Mouse (Mus musculus) intestine, embryonic 14.5 days (tissue): ENCODE results near the gene Nlrc3. TPM values are rescaled to one million over a fixed set of nuclear protein-coding genes. Genes with fewer than 3 reads are reported as not detected.
"Not testable (repeated sequence)": the region's sequence is repeated elsewhere in the genome, so short reads cannot be mapped to it uniquely, and the experiment has no call there.

Experiments used
- ATAC-seq: fragments of 200-750 bp; cut with Nextera tagmentation; replicated peaks from 2 replicates; pipeline ENCODE4 v1.8.0; 2017; ENCODE audit warnings: low read depth, moderate number of reproducible peaks, moderate TSS enrichment, moderate library complexity; ENCODE audit not compliant: low FRiP score, low TSS enrichment
- DNase-seq: peaks from one replicate; pipeline ENCODE4 v3.0.0-alpha.2; 2018; ENCODE audit warnings: low spot score
- H3K27ac ChIP-seq: fragments of 300-500 bp; sonication (generic); 2 replicates; pipeline ENCODE4 v1.5.1; 2014; ENCODE audit warnings: low read depth, mild to moderate bottlenecking, control low read depth
- H3K27me3 ChIP-seq: fragments of 300-500 bp; sonication (generic); replicated peaks from 2 replicates; pipeline ENCODE4 v1.6.1; 2014; ENCODE audit warnings: low read length, control low read depth; ENCODE audit not compliant: control insufficient read depth, insufficient read depth
- H3K36me3 ChIP-seq: fragments of 300-500 bp; sonication (generic); 2 replicates; pipeline ENCODE4 v1.6.1; 2014; ENCODE audit warnings: low read length, control low read depth; ENCODE audit not compliant: control insufficient read depth, insufficient read depth
- H3K4me1 ChIP-seq: fragments of 300-500 bp; sonication (generic); replicated peaks from 2 replicates; pipeline ENCODE4 v1.6.1; 2014; ENCODE audit warnings: low read length, control low read depth, mixed read lengths; ENCODE audit not compliant: control insufficient read depth, insufficient read depth
- H3K4me2 ChIP-seq: fragments of 300-500 bp; sonication (generic); 2 replicates; pipeline ENCODE4 v1.6.1; 2014; ENCODE audit warnings: low read length
- H3K4me3 ChIP-seq: fragments of 300-500 bp; sonication (generic); 2 replicates; pipeline ENCODE4 v1.5.1; 2014; ENCODE audit warnings: low read depth, low read length, control low read depth, mixed read lengths
- H3K9ac ChIP-seq: fragments of 300-500 bp; sonication (generic); 2 replicates; pipeline ENCODE4 v1.6.1; 2014; ENCODE audit warnings: mild to moderate bottlenecking, low read length
- H3K9me3 ChIP-seq: fragments of 300-500 bp; sonication (generic); 2 replicates; pipeline ENCODE4 v1.6.1; 2016; ENCODE audit warnings: low read length, control low read depth; ENCODE audit not compliant: control insufficient read depth
- WGBS: fragments of 180-500 bp; shearing (Covaris S2); extraction: QIAGEN DNeasy Blood & Tissue Kit; methylation state at CpG from one replicate; pipeline ENCODE4 v1.1.7; 2014; 5-methylcytosine and 5-hydroxymethylcytosine counted together
- polyA plus RNA-seq: library from polyadenylated mRNA; unstranded; fragments of >200 nt; fragmentation: Nextera tagmentation; extraction: Ambion mirVana; gene quantifications from 2 replicates; pipeline ENCODE4 v1.2.1, GENCODE M21; 2014

The Nlrc3 gene
- polyA plus RNA-seq, 1 experiment from 2014 or later: 0.84 TPM

DNA sequence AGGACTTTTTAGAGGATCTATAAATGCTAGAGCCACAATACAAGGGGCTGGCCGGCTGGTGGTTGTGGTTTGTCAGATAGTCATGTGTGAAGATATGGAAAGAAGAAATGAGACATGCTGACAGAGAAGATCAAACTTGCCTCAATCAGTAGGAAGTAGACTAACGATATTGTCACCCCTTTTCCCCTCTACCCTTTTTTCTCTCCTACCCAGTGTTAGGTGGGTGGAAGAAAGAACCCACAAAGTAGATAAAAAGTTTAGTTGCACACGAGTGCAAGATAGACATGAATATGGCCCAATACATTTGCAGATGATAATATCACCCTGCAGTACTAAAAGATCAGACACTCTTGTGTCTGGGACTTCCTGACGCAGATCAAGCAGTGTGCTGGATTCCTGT is 12.0 kb upstream of the Nlrc3 start:
- no peak overlapping the region for H3K27ac ChIP-seq
- no peak overlapping the region for H3K4me2 ChIP-seq
- no peak overlapping the region for H3K9ac ChIP-seq
- no peaks in the 10 kb centered on the region for H3K4me1 ChIP-seq
- no peaks in the 10 kb centered on the region for H3K9me3 ChIP-seq
- no peak overlapping the region for H3K4me3 ChIP-seq
- WGBS: 93% methylated on average over 4 of the region's 4 CpGs
- ATAC-seq: no peak
- DNase-seq: no peak
- peaks cover 95% of the 10 kb centered on the region for H3K36me3 ChIP-seq
- H3K27me3 ChIP-seq: no peaks in the 10 kb centered on the region

DNA sequence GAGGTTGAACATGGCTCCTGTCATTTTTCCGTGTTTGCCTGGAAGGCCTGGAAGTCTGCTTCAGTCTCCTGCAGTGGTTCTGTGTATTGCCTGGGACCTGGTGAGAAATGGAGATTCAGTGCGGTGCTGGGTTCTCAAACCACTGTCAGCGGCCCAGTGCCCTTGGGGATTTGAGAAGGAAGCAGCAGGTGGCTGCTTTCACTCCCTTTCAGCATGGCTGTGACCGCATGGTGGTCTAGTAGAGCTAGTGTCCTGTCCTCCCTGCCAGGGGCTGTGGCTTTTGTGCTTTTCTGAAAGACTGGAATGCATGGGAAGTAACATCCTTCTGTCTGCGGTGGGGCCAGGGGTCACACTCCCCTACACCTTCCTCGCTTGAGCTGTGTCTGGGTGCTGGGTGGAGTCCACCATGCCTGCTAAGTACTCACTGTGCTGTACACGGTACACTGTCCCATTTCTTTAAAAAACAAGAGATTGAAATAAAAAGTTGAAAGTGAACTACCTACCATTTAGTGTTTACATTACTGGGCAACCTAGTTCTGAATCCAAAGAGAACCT is 6.8 kb upstream of the Nlrc3 start:
- Histone ChIP-seq H3K4me1 (no peaks in the 10 kb centered on the region), H3K9ac (no peak overlapping the region), H3K9me3 (no peaks in the 10 kb centered on the region), H3K36me3 (peaks cover 100% of the 10 kb centered on the region), H3K27ac (no peak overlapping the region), H3K27me3 (no peaks in the 10 kb centered on the region), H3K4me3 (no peak overlapping the region), H3K4me2 (no peak overlapping the region)
- DNase-seq (no peak), ATAC-seq (no peak)
- 79% methylated on average over 7 of the region's 7 CpGs for WGBS

DNA sequence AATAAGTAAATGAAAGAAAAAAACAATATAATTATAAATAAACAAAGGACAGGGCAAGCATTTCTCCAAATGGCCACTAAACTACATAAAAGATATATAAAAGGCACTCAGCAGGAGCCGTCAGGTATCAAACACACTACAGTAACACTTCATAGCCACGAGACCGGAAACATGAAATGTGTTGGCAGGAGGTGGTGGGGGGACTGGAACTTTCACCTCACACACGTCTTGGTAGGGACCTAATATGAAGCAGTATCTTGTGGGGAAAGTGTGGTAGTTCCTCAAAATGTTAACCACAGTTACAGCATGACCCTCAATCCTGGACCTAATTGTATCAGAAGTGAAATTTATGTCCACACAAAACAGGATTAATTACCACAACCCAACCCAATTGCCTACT is 5.7 kb upstream of the Nlrc3 start:
- Histone ChIP-seq H3K27me3 (no peaks in the 10 kb centered on the region), H3K4me2 (no peak overlapping the region), H3K36me3 (peaks cover 95% of the 10 kb centered on the region), H3K9ac (no peak overlapping the region), H3K9me3 (no peaks in the 10 kb centered on the region), H3K27ac (no peak overlapping the region), H3K4me3 (no peak overlapping the region), H3K4me1 (no peaks in the 10 kb centered on the region)
- 89% methylated on average over 4 of the region's 4 CpGs for WGBS
- ATAC-seq (no peak), DNase-seq (no peak)

DNA sequence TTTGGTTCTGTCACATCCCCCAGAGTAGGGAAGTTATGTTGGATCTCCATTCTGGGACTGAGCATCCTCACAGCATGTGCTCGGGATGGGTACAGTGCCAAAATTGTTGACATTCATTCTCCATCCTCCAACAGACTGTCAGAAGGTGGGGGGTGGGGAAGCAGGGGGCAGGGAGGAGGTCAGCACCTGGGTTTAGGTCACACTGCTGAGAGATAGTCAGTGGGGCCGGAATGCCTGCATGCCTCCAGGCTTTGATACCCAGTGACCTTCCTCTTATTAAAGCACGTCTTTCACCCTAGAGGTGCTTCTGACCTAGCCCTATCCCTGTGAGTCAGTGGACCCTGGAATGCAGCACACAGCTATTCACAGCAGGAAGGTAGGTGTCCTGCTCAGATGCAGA is 280 bp upstream of the Nlrc3 start:
- no peak for DNase-seq
- no peaks in the 10 kb centered on the region for H3K4me1 ChIP-seq
- H3K27me3 ChIP-seq: no peaks in the 10 kb centered on the region
- WGBS: 44% methylated on average over 3 of the region's 3 CpGs
- no peak overlapping the region for H3K4me2 ChIP-seq
- H3K36me3 ChIP-seq: peaks cover 41% of the 10 kb centered on the region
- no peak overlapping the region for H3K4me3 ChIP-seq
- no peak overlapping the region for H3K27ac ChIP-seq
- no peaks in the 10 kb centered on the region for H3K9me3 ChIP-seq
- ATAC-seq: no peak
- no peak overlapping the region for H3K9ac ChIP-seq

DNA sequence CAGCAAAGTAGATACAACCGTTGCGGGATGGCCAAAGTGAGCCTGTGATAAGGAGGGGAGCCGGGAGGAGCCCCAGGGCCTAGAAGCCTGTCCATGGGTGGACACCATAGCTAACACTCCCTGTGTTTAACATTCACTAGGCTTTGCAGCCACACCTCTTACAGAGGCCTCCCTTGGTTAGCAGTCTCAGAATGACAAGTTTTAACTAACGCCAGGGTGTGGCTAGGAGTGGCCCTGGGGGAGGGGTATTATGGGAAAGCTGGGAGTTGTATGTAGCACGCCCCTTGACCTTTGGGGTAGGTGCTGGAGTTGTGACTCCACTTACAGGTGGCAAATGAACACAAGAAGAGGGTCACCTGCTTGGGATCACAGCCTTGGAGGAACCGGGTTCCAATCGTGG is 774 bp downstream of the Nlrc3 start:
- H3K36me3 ChIP-seq: peaks cover 30% of the 10 kb centered on the region
- ATAC-seq (peak; percentile 43; the same call in 1 of the 2 replicates), DNase-seq (no peak)
- H3K4me1 ChIP-seq: no peaks in the 10 kb centered on the region
- H3K27ac ChIP-seq: no peak overlapping the region
- H3K4me2 ChIP-seq: no peak overlapping the region
- no peaks in the 10 kb centered on the region for H3K9me3 ChIP-seq
- H3K4me3 ChIP-seq: no peak overlapping the region
- WGBS: 82% methylated on average over 7 of the region's 7 CpGs
- no peaks in the 10 kb centered on the region for H3K27me3 ChIP-seq
- H3K9ac ChIP-seq: no peak overlapping the region

DNA sequence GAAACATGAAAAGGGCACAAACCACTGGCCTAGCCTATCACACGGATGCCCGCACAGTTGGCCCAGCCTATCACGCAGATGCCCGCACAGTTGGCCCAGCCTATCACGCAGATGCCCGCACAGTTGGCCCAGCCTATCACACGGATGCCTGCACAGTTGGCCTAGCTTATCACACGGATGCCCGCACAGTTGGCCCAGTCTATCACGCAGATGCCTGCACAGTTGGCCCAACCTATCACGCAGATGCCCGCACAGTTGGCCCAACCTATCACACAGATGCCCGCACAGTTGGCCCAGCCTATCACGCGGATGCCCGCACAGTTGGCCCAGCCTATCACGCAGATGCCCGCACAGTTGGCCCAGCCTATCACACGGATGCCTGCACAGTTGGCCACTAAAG is 2.0 kb downstream of the Nlrc3 start:
- H3K27me3 ChIP-seq, H3K4me2 ChIP-seq, H3K9ac ChIP-seq, H3K4me3 ChIP-seq, H3K27ac ChIP-seq, DNase-seq, H3K4me1 ChIP-seq, ATAC-seq, H3K9me3 ChIP-seq: not testable (repeated sequence)
- H3K36me3 ChIP-seq: peaks cover 18% of the 10 kb centered on the region
- 92% methylated on average over 19 of the region's 19 CpGs for WGBS

DNA sequence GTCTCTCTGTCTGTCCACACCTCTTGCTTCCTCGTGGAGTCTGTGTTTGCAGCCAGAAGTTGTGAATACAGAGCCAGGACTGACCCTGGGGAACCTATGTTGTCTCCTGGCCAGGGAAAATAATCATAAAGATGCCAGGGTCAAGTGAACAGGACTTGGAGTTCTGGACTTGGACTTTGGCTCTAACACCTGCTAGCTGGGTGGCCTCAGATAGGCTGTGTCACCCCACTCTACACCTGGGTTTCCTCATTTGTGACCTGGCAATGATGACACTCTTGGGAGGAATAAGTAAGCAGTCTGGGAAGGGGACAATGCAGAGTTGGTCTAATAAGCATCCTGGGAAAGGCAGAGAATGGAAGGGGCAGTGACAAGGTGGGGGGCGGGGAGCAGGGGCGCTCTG is 10.9 kb downstream of the Nlrc3 start:
- Histone ChIP-seq H3K9me3 (no peaks in the 10 kb centered on the region), H3K9ac (no peak overlapping the region), H3K4me2 (no peak overlapping the region), H3K4me3 (no peak overlapping the region), H3K4me1 (no peaks in the 10 kb centered on the region), H3K27ac (no peak overlapping the region), H3K36me3 (no peaks in the 10 kb centered on the region), H3K27me3 (no peaks in the 10 kb centered on the region)
- DNase-seq: no peak
- WGBS: 80% methylated on average over 3 of the region's 3 CpGs
- ATAC-seq: no peak

DNA sequence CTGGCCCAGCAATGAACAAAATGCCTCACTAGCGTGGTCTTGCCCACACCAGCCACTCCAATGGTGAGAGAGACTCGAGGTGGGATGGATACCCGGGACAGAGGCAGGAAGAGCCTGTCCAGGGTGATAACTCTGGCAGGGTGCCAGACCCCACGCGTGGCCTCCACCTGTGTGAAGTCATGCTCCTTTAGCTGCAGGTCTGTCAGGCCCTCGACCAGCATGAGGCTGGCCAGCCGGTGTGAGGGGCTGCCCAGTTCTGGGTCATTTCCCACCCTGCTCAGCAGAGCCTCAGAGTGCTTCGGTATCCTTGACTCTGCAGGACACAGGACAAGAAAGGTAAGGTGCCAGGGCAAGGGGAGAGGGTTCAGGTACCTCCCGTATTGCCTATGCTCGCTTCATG is 11.4 kb downstream of the Nlrc3 start:
- H3K27me3 ChIP-seq: no peaks in the 10 kb centered on the region
- no peak overlapping the region for H3K27ac ChIP-seq
- DNase-seq (no peak), ATAC-seq (0 out of 2 replicates have a peak, but pooled peaks have one; percentile 58)
- no peaks in the 10 kb centered on the region for H3K9me3 ChIP-seq
- no peak overlapping the region for H3K4me3 ChIP-seq
- H3K36me3 ChIP-seq: no peaks in the 10 kb centered on the region
- H3K9ac ChIP-seq: no peak overlapping the region
- 79% methylated on average over 10 of the region's 10 CpGs for WGBS
- H3K4me2 ChIP-seq: no peak overlapping the region
- no peaks in the 10 kb centered on the region for H3K4me1 ChIP-seq

DNA sequence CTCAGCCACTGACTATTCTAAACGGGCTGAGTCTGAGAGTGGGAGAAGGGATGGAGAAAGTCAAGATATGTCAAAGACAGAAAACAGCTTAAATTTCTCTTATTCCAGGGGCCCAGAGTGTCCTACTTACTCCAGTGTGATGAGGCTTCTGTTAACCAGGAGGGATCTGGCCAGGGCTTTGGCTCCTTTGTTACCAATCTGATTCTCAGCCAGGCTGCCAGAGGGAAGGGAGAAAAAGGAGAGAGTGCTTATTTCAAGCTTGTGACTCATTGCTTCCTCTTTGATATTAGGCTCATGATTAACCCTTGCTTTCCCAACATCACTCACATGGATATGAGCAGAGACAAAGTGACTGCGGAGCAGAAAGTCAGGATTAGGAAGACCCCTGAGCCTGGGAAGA is 17.2 kb downstream of the Nlrc3 start:
- no peaks in the 10 kb centered on the region for H3K27me3 ChIP-seq
- H3K4me1 ChIP-seq: no peaks in the 10 kb centered on the region
- DNase-seq (no peak), ATAC-seq (no peak)
- no peak overlapping the region for H3K27ac ChIP-seq
- no peak overlapping the region for H3K4me2 ChIP-seq
- 43% methylated on average over 2 of the region's 2 CpGs for WGBS
- H3K36me3 ChIP-seq: no peaks in the 10 kb centered on the region
- H3K9me3 ChIP-seq: no peaks in the 10 kb centered on the region
- H3K4me3 ChIP-seq: no peak overlapping the region
- H3K9ac ChIP-seq: no peak overlapping the region
